Mouse (Mus musculus): ENCODE results near the gene Stk17b.

Stk17b gene

GRCm38 (mm10) chr1:53784721-53785418 is at the start of gene Stk17b:
Gene Stk17b, minus strand, starts transcription at chr1:53785224.
- DNase-seq (ENCODE audit: low read depth, low spot score): peak; percentile 90

- no peak for DNase-seq (ENCODE audit: low read depth, low spot score)
These were observed 45.3 kb upstream of the Stk17b start for GRCm38 (mm10) chr1:53830286-53830685.

- DNase-seq (ENCODE audit: low read depth, low spot score): no peak
These were observed 44.1 kb upstream of the Stk17b start for GRCm38 (mm10) chr1:53829089-53829488.

DNA sequence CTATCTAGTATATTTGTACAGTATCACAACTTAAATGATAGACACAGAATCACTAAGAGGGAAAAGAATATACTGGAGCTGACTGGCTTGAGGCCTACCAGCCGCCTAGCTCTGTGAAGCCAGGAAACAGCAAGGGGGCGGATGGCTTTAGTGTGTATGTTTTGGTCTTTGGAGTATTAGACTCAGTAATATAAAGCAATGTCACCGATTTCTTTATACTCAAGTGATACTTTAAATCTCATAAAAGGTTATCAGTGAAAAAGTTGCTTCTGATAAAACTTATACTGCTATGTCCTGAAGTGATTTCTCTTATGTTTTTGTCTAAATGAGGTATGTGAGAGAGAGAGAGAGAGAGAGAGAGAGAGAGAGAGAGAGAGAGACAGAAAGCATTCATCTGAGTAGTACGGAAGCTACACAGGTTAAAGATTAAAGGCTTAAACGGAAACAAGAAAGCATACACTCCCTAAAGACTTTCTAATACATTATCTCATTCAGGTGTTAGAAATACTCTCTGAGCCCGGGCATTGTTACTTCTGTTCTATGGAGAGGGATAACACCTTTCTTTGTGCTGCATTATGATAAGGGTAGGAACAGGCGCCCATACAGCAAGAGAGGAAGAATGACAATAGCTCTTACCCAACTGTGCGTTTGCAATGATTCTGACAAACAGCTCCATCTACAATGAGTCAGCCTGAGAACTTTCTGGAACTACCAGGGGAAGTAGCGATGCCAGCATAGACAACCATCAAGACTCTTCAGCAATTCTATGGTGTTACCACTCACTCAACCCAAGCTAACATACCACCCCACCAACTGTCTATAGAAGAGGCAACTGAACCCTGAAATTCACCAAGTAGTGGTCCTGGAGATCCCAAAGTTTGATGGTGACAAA is 39.7 kb upstream of the Stk17b start:
- DNase-seq (ENCODE audit: low read depth, low spot score): no peak

DNA sequence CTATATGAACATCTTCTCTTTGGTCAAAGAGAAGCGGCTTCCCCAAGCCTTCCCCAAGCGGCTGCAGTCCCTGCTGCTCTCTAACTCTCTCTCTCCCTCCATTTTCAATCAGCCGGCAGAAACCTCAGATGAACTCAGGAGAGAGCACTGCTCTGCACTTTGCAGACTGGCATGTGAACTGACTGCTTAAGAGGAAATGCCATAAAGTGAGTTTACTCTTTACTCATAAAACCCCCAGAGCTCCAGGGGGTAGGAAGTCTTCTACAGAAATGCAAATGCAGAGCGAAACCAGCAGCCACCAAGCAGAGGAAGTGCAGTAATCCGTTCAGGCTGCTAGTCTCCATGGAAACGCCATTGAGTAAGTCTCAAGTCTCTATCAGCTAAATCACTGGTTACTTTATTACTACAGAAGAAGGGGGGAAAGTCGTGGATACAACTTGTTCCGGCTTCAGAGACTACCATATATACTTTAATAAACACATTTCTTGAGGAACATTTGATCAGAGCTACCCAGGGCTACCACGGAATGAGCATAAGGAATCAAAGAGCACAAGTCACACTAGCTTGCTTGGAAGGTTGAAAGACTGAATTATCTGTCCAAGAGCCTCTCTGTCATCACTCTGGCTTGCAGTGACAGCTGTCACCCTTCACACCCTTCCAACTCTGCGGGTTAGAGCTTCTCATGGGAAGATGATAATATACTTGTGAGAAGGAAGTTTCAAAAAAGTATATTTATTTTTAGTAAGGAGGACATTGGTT is 38.8 kb upstream of the Stk17b start:
- DNase-seq (ENCODE audit: low read depth, low spot score): peak; percentile 60

DNA sequence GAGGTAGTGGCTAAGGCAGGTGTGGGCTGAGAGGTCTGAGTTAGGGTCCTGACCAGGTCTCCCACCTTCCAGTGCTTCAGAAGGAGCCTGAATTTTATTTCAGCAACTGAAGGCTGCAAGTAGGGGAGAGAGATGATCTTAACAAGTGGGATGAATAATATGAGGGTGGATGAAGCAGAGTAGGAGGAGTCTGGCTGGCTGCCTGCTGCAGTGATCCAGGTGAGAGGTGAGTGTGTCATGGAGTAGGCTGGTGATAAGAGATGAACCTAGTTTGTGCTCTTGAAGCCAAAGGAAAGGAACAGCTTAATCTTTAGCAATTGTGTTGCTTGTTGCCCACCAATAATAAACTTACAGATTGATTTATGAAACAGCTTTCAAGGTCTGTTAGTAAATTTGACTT is 37.0 kb upstream of the Stk17b start:
- DNase-seq (ENCODE audit: low read depth, low spot score): no peak

DNA sequence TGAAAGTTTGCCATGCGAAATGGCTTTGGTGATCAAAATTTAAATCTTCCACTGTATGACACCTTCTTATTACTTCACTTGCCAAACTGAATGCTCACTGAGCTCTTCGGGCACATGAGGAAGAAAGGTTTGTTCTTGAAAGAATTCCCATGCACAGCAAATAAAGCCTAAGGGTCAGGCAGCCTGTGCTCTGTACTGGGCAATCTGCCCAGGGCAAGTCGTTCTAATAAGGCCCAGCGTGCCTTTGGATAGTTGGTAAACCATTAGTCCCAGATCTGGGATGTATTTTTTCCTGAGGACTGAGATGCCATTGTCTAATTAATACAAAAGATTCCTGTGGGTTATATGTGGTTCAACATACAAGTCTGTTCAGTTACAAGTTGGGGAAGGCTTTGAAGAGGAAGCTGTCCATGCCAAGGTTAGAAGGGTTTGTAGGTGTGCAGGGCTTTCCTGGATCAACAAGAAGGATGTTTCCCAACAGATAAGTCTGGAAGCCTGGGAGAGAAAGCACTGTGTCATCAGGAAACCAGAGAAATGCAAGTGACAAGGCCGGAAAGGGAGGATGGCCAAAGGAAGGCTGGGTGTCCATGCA is 35.1 kb upstream of the Stk17b start:
- DNase-seq (ENCODE audit: low read depth, low spot score): no peak

GRCm38 (mm10) chr1:53818072-53818862 is 33.2 kb upstream of the Stk17b start:
- DNase-seq (ENCODE audit: low read depth, low spot score): no peak

DNA sequence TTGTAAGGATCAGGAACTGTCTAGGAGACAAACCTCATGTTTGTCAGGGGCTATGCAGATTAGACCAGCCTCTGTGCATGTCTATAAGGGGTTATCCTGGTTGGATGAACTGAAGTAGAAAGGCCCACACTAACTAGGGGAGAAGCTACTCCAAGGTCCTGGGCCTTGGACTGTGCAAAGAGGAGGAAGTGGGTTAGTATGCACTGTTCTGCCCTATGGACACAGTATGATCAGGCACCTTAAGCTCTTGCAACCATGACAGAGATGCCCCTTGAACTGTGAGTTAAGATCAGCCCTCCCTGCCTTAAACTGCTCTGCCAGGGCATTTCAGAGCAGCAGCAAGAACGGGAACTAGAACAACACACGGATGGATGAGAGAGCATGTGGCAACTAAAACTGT is 31.3 kb upstream of the Stk17b start:
- DNase-seq (ENCODE audit: low read depth, low spot score): no peak

DNA sequence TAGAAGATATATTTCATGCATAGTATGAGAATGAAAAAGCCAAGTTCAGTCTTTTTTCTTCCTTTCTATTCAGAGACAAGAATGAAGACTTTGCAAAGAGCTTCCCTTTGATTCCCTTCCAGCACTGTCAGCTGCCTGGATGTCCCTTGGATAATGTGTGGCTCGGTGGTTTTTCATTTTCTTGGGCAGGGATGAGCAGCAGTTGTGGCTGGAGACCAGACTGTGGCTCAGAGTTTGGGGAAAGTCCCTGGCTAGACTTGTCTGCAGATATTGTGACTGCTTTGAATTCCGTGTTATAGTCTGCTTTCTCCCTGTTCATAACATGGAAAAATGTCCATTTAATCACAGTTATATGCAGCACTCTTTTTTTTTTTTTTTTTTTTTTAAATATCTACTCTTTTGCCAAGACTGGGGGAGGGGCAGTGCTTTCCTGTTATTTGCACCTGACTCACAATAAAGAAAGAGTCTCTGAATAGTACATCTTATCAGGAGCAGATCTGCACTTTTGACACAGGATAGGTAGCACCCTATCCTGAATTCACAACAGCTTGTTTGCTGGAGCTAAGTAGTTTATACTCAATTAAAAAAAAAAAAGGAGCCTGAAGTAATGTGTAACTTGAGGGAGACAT is 29.2 kb upstream of the Stk17b start:
- DNase-seq (ENCODE audit: low read depth, low spot score): no peak

- DNase-seq (ENCODE audit: low read depth, low spot score): no peak
These were observed 26.9 kb upstream of the Stk17b start for GRCm38 (mm10) chr1:53811919-53812318.

- no peak for DNase-seq (ENCODE audit: low read depth, low spot score)
These were observed 23.2 kb upstream of the Stk17b start for GRCm38 (mm10) chr1:53808229-53808628.

- DNase-seq (ENCODE audit: low read depth, low spot score): no peak
These were observed 12.8 kb upstream of the Stk17b start for GRCm38 (mm10) chr1:53797811-53798210.

DNA sequence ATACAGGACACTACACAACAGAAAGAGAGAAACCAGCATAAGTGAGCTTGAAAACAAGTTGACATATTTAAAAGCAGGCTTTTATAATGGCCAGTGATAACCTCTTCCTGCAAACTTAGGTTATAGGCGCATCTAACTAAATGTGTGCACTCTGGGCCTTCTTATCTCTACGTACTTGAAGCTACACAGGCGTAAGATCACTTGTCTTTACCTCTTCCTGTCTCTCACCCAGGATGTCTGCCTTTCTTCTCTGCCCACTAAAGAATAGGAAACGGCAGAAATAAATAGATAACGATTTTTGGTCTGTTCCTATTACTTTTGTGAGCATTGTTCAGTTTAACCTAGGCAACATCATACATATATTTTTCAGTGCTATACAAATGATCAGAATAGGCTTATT is 12.1 kb upstream of the Stk17b start:
- no peak for DNase-seq (ENCODE audit: low read depth, low spot score)

GRCm38 (mm10) chr1:53796271-53796670 is 11.2 kb upstream of the Stk17b start:
- DNase-seq (ENCODE audit: low read depth, low spot score): no peak

DNA sequence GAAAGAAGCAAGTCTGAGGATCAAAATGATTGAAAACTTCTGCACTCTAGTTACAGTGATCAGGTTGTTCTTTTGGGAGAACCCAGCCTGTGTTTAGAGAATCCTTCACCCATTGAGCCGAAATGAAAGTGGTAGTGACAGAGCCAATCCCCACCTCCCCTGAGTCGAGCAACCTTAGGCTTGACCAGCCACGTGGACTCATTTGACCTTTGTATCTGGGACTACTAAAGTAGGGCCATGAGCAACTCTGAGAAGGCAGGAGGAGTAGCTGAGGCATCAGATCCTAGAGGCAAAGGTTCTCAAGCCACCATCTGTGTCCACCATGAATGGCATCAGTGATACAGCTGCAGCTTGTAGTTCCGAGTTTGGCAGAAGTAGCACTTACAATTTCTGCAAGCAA is 10.6 kb upstream of the Stk17b start:
- DNase-seq (ENCODE audit: low read depth, low spot score): no peak

- DNase-seq (ENCODE audit: low read depth, low spot score): no peak
These were observed 10.1 kb upstream of the Stk17b start for GRCm38 (mm10) chr1:53795081-53795480.

DNA sequence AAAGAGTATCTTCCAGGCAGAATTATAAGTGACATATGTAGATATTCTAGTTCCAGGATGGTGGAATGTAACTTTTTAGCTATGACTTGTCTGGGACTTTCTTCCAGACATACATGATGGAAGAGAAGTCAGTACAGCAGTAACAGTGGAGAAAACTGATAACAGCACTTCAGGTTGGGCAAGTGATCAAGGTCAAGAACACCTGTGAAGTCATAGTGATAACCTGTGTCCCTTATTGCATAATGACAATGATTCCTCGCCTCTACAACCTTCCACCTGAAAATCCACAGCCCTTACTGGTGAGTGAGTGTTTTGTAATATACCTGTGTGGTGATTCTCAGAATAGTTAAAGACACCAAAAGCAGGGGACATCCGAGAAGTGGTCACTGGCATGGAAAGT is 9.3 kb upstream of the Stk17b start:
- no peak for DNase-seq (ENCODE audit: low read depth, low spot score)

- DNase-seq (ENCODE audit: low read depth, low spot score): peak; percentile 53
These were observed 6.3 kb upstream of the Stk17b start for GRCm38 (mm10) chr1:53791343-53791742.

DNA sequence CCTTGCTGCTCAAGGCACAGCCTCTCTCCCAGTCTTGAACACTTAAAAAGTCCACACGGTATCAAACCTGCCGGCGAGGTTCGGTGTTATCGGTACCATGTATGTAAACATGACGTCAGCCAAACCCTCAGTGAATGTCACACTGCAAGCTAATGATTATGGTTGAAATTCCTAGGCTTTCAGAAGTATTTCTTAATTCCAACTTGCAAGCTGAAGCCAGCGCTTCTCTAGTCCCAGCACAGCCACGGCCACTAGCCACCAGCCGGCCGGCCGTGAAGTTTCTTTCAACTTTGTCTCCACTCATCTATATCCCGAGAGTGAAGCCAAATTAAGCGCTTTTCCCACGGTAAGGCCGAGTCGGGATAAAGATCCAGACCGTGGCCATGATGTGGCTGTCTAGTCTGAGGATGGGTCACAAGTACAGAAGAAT is 718 bp downstream of the Stk17b start:
- peak; percentile 22 for DNase-seq (ENCODE audit: low read depth, low spot score)

DNA sequence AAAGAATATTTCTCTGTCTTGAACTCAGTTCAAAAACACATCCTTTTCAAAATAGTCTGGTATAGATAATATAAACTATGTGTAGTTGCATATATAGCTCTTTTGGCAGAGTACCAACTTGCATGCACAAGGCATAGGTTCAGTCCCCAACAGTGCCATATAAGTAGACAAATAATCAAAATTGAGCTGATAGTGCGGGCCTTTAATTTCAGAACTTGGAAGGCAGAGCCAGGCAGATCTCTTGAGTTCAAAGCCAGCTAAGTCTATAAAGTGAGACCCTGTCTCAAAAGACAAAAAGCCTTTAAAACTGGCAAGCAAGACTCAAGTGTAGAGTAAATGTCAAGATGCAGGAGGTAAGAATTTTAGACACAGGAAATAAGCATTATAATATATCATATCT is 2.1 kb downstream of the Stk17b start:
- no peak for DNase-seq (ENCODE audit: low read depth, low spot score)

Data from skeletal muscle tissue, adult 2 months (tissue).